Mouse (Mus musculus) midbrain, postnatal 0 days (tissue): ENCODE measurements around the gene Limch1. TPM values are rescaled to one million over a fixed set of nuclear protein-coding genes. Genes with fewer than 3 reads are reported as not detected.

Experiments used
- ATAC-seq: fragments of 200-750 bp; cut with Nextera tagmentation; 2 replicates; pipeline ENCODE4 v1.8.0; 2017; ENCODE audit warnings: moderate number of reproducible peaks, mild to moderate bottlenecking, moderate TSS enrichment, moderate library complexity; ENCODE audit not compliant: low FRiP score
- DNase-seq: peaks from one replicate; pipeline ENCODE4 v3.0.0-alpha.2; 2015; ENCODE audit warnings: low spot score
- H3K27ac ChIP-seq: fragments of 300-500 bp; sonication (generic); 2 replicates; pipeline ENCODE4 v1.5.1; 2014; ENCODE audit warnings: low read depth, mild to moderate bottlenecking, low read length, mixed read lengths
- H3K27me3 ChIP-seq: fragments of 300-500 bp; sonication (generic); 2 replicates; pipeline ENCODE4 v1.6.1; 2014; ENCODE audit warnings: low read length, control low read depth, mixed read lengths; ENCODE audit not compliant: insufficient read depth
- H3K36me3 ChIP-seq: fragments of 300-500 bp; sonication (generic); 2 replicates; pipeline ENCODE4 v1.6.1; 2014; ENCODE audit warnings: low read length, control low read depth, mixed read lengths; ENCODE audit not compliant: insufficient read depth
- H3K4me1 ChIP-seq: fragments of 300-500 bp; sonication (generic); 2 replicates; pipeline ENCODE4 v1.6.1; 2014; ENCODE audit warnings: mild to moderate bottlenecking, control low read depth, antibody characterized with exemption, low read length, mixed read lengths; ENCODE audit not compliant: insufficient read depth
- H3K4me2 ChIP-seq: fragments of 300-500 bp; sonication (generic); 2 replicates; pipeline ENCODE4 v1.6.1; 2014; ENCODE audit warnings: low read depth, mild to moderate bottlenecking, low read length, mixed read lengths; ENCODE audit not compliant: poor library complexity, severe bottlenecking
- H3K4me3 ChIP-seq: fragments of 300-500 bp; sonication (generic); 2 replicates; pipeline ENCODE4 v1.5.1; 2014; ENCODE audit warnings: low read depth, mild to moderate bottlenecking, low read length, moderate library complexity
- H3K9ac ChIP-seq: fragments of 300-500 bp; sonication (generic); replicated peaks from 2 replicates; pipeline ENCODE4 v1.6.1; 2014; ENCODE audit warnings: mild to moderate bottlenecking, low read length, moderate library complexity, mixed read lengths; ENCODE audit not compliant: poor library complexity, severe bottlenecking
- H3K9me3 ChIP-seq: fragments of 300-500 bp; sonication (generic); 2 replicates; pipeline ENCODE4 v1.6.1; 2016; ENCODE audit warnings: low read length, control low read depth
- CTCF ChIP-seq: IDR thresholded peaks from 2 replicates; pipeline ENCODE4 v1.5.1; 2016; ENCODE audit warnings: antibody characterized with exemption, mild to moderate bottlenecking
- WGBS: fragments of 180-500 bp; shearing (Covaris S2); extraction: QIAGEN DNeasy Blood & Tissue Kit; methylation state at CpG from one replicate; pipeline ENCODE4 v1.1.7; 2014; 5-methylcytosine and 5-hydroxymethylcytosine counted together
- polyA plus RNA-seq: library from polyadenylated mRNA; unstranded; fragments of >200 nt; fragmentation: Nextera tagmentation; extraction: Ambion mirVana; gene quantifications from 2 replicates; pipeline ENCODE4 v1.2.1, GENCODE M21; 2015
- total RNA-seq: library from RNA; depleted of rRNA; stranded (reverse); fragments of >200 nt; gene quantifications from 2 replicates; pipeline ENCODE4 v1.2.3, GENCODE M21; 2014

Gene Limch1
- total and polyA plus RNA-seq, 2 experiments from 2014 or later: 46.6 to 119 TPM

GRCm38 (mm10) chr5:66748448-66749115 is 3.0 kb downstream of the Limch1 start:
- no peak for ATAC-seq
- peak overlapping the region; percentile 48; the same call in 1 of the 2 replicates for H3K9ac ChIP-seq
- H3K36me3 ChIP-seq: no peaks in the 10 kb centered on the region
- no peaks in the 10 kb centered on the region for H3K27me3 ChIP-seq
- no peaks in the 10 kb centered on the region for H3K9me3 ChIP-seq
- peaks cover 17% of the 10 kb centered on the region; the same call in 1 of the 2 replicates for H3K4me1 ChIP-seq
- H3K27ac ChIP-seq: peak overlapping the region; percentile 14; the same call in 1 of the 2 replicates
- DNase-seq: no peak
- WGBS: 36% methylated on average over 5 of the region's 5 CpGs
- H3K4me2 ChIP-seq: peak overlapping the region; percentile 87
- no peak for TF ChIP-seq CTCF
- peak overlapping the region; percentile 29 for H3K4me3 ChIP-seq

- ATAC-seq: no peak
- WGBS: 59% methylated on average over 7 of the region's 7 CpGs
- no peaks in the 10 kb centered on the region for H3K27me3 ChIP-seq
Measured at GRCm38 (mm10) chr5:66750641-66751040, 5.0 kb downstream of the Limch1 start.

GRCm38 (mm10) chr5:66751332-66751980 is 5.8 kb downstream of the Limch1 start:
- no peaks in the 10 kb centered on the region for H3K9me3 ChIP-seq
- no peaks in the 10 kb centered on the region for H3K27me3 ChIP-seq
- H3K36me3 ChIP-seq: no peaks in the 10 kb centered on the region
- H3K27ac ChIP-seq: no peak overlapping the region
- TF ChIP-seq CTCF: no peak
- no peak overlapping the region for H3K9ac ChIP-seq
- 35% methylated on average over 3 of the region's 3 CpGs for WGBS
- ATAC-seq (no peak), DNase-seq (peak; percentile 55)
- no peak overlapping the region for H3K4me3 ChIP-seq
- H3K4me1 ChIP-seq: peaks cover 17% of the 10 kb centered on the region; the same call in 1 of the 2 replicates
- H3K4me2 ChIP-seq: no peak overlapping the region

More at GRCm38 (mm10) chr5:66750641-66751040, 5.0 kb downstream of the Limch1 start:
- Histone ChIP-seq H3K9ac (no peak overlapping the region), H3K27ac (no peak overlapping the region), H3K4me1 (peaks cover 17% of the 10 kb centered on the region; the same call in 1 of the 2 replicates), H3K9me3 (no peaks in the 10 kb centered on the region), H3K36me3 (no peaks in the 10 kb centered on the region), H3K4me3 (no peak overlapping the region), H3K4me2 (no peak overlapping the region)
- no peak for DNase-seq
- no peak for TF ChIP-seq CTCF

GRCm38 (mm10) chr5:66753620-66754019 is 8.0 kb downstream of the Limch1 start:
- no peak for TF ChIP-seq CTCF
- ATAC-seq (no peak), DNase-seq (no peak)
- no peak overlapping the region for H3K4me2 ChIP-seq
- no peak overlapping the region for H3K27ac ChIP-seq
- no peaks in the 10 kb centered on the region for H3K36me3 ChIP-seq
- 91% methylated on average over 9 of the region's 9 CpGs for WGBS
- no peak overlapping the region for H3K4me3 ChIP-seq
- no peaks in the 10 kb centered on the region for H3K27me3 ChIP-seq
- no peaks in the 10 kb centered on the region for H3K9me3 ChIP-seq
- peaks cover 18% of the 10 kb centered on the region; the same call in 1 of the 2 replicates for H3K4me1 ChIP-seq
- no peak overlapping the region for H3K9ac ChIP-seq

GRCm38 (mm10) chr5:66756821-66757705 is 11.4 kb downstream of the Limch1 start:
- Histone ChIP-seq H3K4me1 (peaks cover 10% of the 10 kb centered on the region; the same call in 1 of the 2 replicates), H3K27ac (0 out of 2 replicates have a peak overlapping the region, but pooled peaks have one; percentile 38), H3K9me3 (no peaks in the 10 kb centered on the region), H3K4me3 (no peak overlapping the region), H3K4me2 (no peak overlapping the region), H3K27me3 (no peaks in the 10 kb centered on the region), H3K9ac (no peak overlapping the region), H3K36me3 (no peaks in the 10 kb centered on the region)
- TF ChIP-seq CTCF: no peak
- WGBS: 61% methylated on average over 10 of the region's 10 CpGs
- DNase-seq: peak; percentile 65
- peak; percentile 76; the same call in 1 of the 2 replicates for ATAC-seq
